In genomic region chr5:146385989-146386388, GRCm38 (mm10) we compare ENCODE assay signal across 9 mouse cellular contexts. TPM values are rescaled to one million over a fixed set of nuclear protein-coding genes. Genes with fewer than 3 reads are reported as not detected.
DNase-seq lines count a peak whose midpoint lies in the region; ATAC-seq and TF ChIP-seq lines count a peak whose summit lies in the region.
"Had no signal": no experiment of that assay in that cellular context is flagged by ENCODE, and none has a peak within 500 bp of the region (broad histone marks: within the 10 kb centered on the region; RNA-seq: fewer than 3 reads in every experiment).

No protein-coding gene starts in this region.

- no peaks in the 10 kb centered on the region for H3K9me3 ChIP-seq in kidney, embryonic 14.5 days (ENCODE audit: control insufficient read depth, low read length)
- 0 out of 2 replicates have a peak, but pooled peaks cover 4% of the 10 kb centered on the region for H3K9me3 ChIP-seq in hindbrain, embryonic 14.5 days (ENCODE audit: control insufficient read depth, low read length)
- 0 out of 2 replicates have a peak, but pooled peaks cover 3% of the 10 kb centered on the region for H3K9me3 ChIP-seq in midbrain, postnatal 0 days (ENCODE audit: low read length)

- TF ChIP-seq CTCF in kidney, adult 2 months (conservative IDR thresholded peaks at IDR 0.05; ENCODE audit: insufficient read depth, insufficient read length, low read depth, low read length): no peak
- no peak for TF ChIP-seq CTCF in midbrain, postnatal 0 days (IDR thresholded peaks at IDR 0.05)

- H3K4me1 ChIP-seq in kidney, embryonic 14.5 days (ENCODE audit: control insufficient read depth, insufficient read depth, low read length): peaks cover 5% of the 10 kb centered on the region; the same call in 1 of the 2 replicates
- no peaks in the 10 kb centered on the region for H3K4me1 ChIP-seq in kidney, adult 2 months (ENCODE audit: control insufficient read depth, insufficient read depth, low read length)
- H3K4me1 ChIP-seq in hindbrain, embryonic 14.5 days (replicated peaks; ENCODE audit: control insufficient read depth, insufficient read depth, low read length): peaks cover 11% of the 10 kb centered on the region
- H3K4me1 ChIP-seq in midbrain, postnatal 0 days (ENCODE audit: insufficient read depth, low read length): no peaks in the 10 kb centered on the region; the same call in 1 of the 2 replicates

- peak overlapping the region; percentile 57 for H3K4me2 ChIP-seq in kidney, embryonic 14.5 days (replicated peaks; ENCODE audit: low read depth, low read length)
- peak overlapping the region; percentile 73 for H3K4me2 ChIP-seq in hindbrain, embryonic 14.5 days (replicated peaks)
- H3K4me2 ChIP-seq in midbrain, postnatal 0 days (ENCODE audit: low read depth, low read length, poor library complexity, severe bottlenecking): peak overlapping the region; percentile 68

- DNase-seq in kidney, adult 2 months: no peak
- peak; percentile 83 for DNase-seq in embryo, embryonic 10.5 days (ENCODE audit: low spot score)
- no peak for DNase-seq in hindbrain, embryonic 14.5 days (ENCODE audit: low spot score)
- no peak for DNase-seq in midbrain, postnatal 0 days (ENCODE audit: low spot score)
- no peak for DNase-seq in cerebellum, postnatal 14 days
- DNase-seq: liver had no signal

- H3K4me3 ChIP-seq in kidney, embryonic 14.5 days (ENCODE audit: low read length): peak overlapping the region; percentile 69
- no peak overlapping the region for H3K4me3 ChIP-seq in kidney, adult 2 months (ENCODE audit: insufficient read depth, low read depth, low read length)
- H3K4me3 ChIP-seq in hindbrain, embryonic 14.5 days (replicated peaks; ENCODE audit: low read length): peak overlapping the region; percentile 67
- H3K4me3 ChIP-seq in midbrain, postnatal 0 days (ENCODE audit: low read depth, low read length): peak overlapping the region; percentile 76

- no peak overlapping the region for H3K9ac ChIP-seq in kidney, embryonic 14.5 days (ENCODE audit: low read depth, low read length)
- H3K9ac ChIP-seq in hindbrain, embryonic 14.5 days: peak overlapping the region; percentile 69
- H3K9ac ChIP-seq in midbrain, postnatal 0 days (replicated peaks; ENCODE audit: low read length, poor library complexity, severe bottlenecking): peak overlapping the region; percentile 74

- H3K27me3 ChIP-seq in kidney, embryonic 14.5 days (ENCODE audit: control insufficient read depth, insufficient read depth, low read length): no peaks in the 10 kb centered on the region
- H3K27me3 ChIP-seq in kidney, adult 2 months (replicated peaks; ENCODE audit: control insufficient read depth, insufficient read depth, low read length): no peaks in the 10 kb centered on the region; the same call in 1 of the 2 replicates
- H3K27me3 ChIP-seq in hindbrain, embryonic 14.5 days (ENCODE audit: control insufficient read depth, insufficient read depth, low read length): no peaks in the 10 kb centered on the region
- H3K27me3 ChIP-seq in midbrain, postnatal 0 days (ENCODE audit: insufficient read depth, low read length): no peaks in the 10 kb centered on the region

- WGBS in kidney, embryonic 14.5 days: 13% methylated on average over 13 of the region's 13 CpGs
- WGBS in kidney, adult 2 months: 29% methylated on average over 13 of the region's 13 CpGs
- WGBS in hindbrain, embryonic 14.5 days: 4% methylated on average over 13 of the region's 13 CpGs
- WGBS in midbrain, postnatal 0 days: 5% methylated on average over 13 of the region's 13 CpGs

- TF ChIP-seq POLR2A in kidney, adult 2 months (IDR thresholded peaks at IDR 0.05; ENCODE audit: low read depth, low read length): no peak

- no peak for ATAC-seq in kidney, embryonic 14.5 days (ENCODE audit: low FRiP score, low TSS enrichment)
- ATAC-seq in hindbrain, embryonic 14.5 days (ENCODE audit: low FRiP score): no peak
- no peak for ATAC-seq in midbrain, postnatal 0 days (ENCODE audit: low FRiP score)
- no peak for ATAC-seq in megakaryocyte, adult 5-6 weeks (ENCODE audit: poor library complexity, severe bottlenecking)
- no peak for ATAC-seq in activated CD4-positive, CD25-positive, alpha-beta regulatory T cell, adult 4 months

- H3K36me3 ChIP-seq in kidney, embryonic 14.5 days (ENCODE audit: control insufficient read depth, insufficient read depth, low read length): no peaks in the 10 kb centered on the region
- H3K36me3 ChIP-seq in kidney, adult 2 months (ENCODE audit: control insufficient read depth, insufficient read depth, low read length): no peaks in the 10 kb centered on the region
- H3K36me3 ChIP-seq in hindbrain, embryonic 14.5 days (replicated peaks; ENCODE audit: control insufficient read depth, insufficient read depth): no peaks in the 10 kb centered on the region
- H3K36me3 ChIP-seq in midbrain, postnatal 0 days (ENCODE audit: insufficient read depth, low read length): no peaks in the 10 kb centered on the region

- H3K27ac ChIP-seq in kidney, embryonic 14.5 days (ENCODE audit: low read depth, low read length): no peak overlapping the region
- H3K27ac ChIP-seq in kidney, adult 2 months (ENCODE audit: insufficient read depth, low read depth, low read length): no peak overlapping the region
- no peak overlapping the region for H3K27ac ChIP-seq in hindbrain, embryonic 14.5 days
- H3K27ac ChIP-seq in midbrain, postnatal 0 days (ENCODE audit: low read depth, low read length): no peak overlapping the region

RNA-seq across cellular contexts. Expression of gene Wasf3, which starts 1.2 kb away (rescaled TPM):
- polyA plus RNA-seq in kidney, embryonic 14.5 days (2014; fragmentation: Nextera tagmentation; extraction: Ambion mirVana): 2.3 and 2.7 TPM in 2 replicates
- polyA plus RNA-seq in kidney, adult 2 months (2012; rRNA removed): 5.9 and 6.4 TPM in 2 replicates
- 10.3 and 10.4 TPM in 2 replicates for polyA plus RNA-seq in hindbrain, embryonic 14.5 days (2014; fragmentation: Nextera tagmentation; extraction: Ambion mirVana)
- 40.4 and 40.7 TPM in 2 replicates for total RNA-seq in midbrain, postnatal 0 days (2014; rRNA removed)
- 18.3 and 19.1 TPM in 2 replicates for polyA plus RNA-seq in midbrain, postnatal 0 days (2015; fragmentation: Nextera tagmentation; extraction: Ambion mirVana)
- total RNA-seq in megakaryocyte, adult 5-6 weeks (2015): not detected in 2 replicates
- not detected in 2 replicates for total RNA-seq in megakaryocyte, adult 5-6 weeks (2017)
- not detected for polyA plus RNA-seq in activated CD4-positive, CD25-positive, alpha-beta regulatory T cell, adult 4 months (2017; shearing (Covaris generic))
